Mouse (Mus musculus): ENCODE results near the gene Hhat.

Gene Hhat

DNA sequence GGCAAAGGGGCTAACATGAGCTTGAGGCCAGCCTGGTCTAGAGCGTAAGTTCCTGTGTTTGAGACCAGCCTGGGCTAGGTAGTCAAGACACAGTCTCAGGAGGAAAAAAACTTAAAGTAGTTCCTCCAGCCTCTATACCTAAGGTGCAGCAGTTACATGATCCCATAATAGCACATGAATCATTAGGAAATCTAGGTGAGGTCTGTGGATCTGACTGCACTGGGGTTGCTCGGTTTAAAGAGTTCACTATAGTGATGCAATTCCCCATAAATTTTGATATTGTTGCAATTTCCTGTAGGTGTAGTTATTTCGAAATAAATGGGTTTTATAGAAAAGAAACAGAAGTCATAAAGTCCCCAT lies 26.2 kb downstream of the Hhat start:
- no peak for DNase-seq (ENCODE audit: low spot score in 2 of 2)

DNA sequence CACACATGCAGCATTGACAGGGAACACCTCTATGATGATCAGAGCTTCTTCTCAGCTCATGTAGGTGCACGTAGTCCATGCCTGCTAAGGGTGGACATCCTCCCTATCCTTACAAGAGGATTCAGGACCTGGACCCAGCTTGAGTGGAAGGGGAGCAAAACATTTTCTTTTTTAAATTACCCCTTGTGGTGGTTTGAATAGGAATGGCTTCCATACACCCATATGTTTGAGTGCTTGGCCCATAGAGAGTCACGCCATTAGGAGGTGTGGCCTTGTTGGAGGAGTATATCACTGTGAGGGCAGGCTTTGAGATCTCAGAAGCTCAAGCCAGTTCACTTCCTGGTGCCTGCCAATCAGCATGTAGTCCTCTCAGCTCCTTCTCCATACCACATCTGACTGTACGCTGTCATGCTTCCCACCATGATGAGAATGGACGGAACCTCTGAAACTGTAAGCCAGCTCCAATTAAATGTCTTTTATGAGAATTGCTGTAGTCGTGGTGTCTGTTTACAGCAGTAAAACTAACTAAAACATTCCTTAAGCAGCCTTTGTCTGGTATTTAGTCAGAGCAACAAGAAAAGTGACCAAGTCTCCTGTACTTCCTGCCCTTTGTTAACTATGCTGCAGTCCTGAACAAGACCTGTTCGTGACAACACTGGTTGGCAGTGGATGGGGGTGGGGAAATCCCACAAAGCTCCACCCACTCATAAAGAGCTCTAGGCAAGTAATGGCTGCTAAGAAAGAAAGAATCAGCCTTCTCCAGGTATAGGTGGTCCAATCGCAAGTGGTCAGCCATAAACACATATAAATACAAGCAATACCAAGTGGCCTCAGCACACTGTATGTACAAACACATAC lies 28.4 kb downstream of the Hhat start:
- DNase-seq (ENCODE audit: low spot score in 2 of 2), result no peak

DNA sequence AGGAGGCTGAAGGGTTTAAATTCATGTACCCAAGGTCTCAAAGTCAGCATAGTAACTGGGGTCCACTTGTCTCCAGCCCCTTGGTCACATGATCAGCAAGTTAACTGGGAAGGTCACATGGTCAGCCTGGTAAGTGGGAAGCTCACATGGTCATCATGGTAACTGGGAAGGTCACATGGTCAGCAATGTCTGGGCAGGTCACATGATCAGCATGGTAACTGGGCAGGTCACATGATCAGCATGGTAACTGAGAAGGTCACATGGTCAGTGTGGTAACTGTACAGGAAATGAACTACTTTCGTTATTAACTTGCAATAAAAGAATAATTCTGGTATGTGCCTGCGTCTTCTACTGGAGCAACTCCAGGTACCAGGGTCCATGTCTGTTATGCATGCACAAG lies 29.1 kb downstream of the Hhat start:
- no peak for DNase-seq (ENCODE audit: low spot score in 2 of 2)

DNA sequence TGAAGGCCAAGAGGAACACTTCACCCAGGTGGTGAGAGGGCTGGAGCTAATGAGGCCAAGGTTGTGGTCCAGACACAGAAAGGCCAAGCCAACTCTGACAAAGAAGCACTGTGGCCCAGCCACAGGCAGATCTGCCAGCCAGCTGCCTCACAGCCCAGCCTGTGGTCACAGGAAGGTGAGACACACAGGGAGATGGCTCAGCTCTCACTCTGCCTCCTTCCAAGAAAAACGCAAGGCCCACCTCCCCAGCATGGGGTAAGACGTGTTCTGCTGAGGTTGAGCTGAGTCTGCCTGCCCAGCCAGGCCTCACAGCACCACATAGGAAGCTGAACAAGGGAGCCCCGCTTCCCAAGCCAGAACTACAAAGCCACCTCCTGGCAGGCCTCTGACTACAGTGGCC lies 34.5 kb downstream of the Hhat start:
- no peak for DNase-seq (ENCODE audit: low spot score in 2 of 2)

DNA sequence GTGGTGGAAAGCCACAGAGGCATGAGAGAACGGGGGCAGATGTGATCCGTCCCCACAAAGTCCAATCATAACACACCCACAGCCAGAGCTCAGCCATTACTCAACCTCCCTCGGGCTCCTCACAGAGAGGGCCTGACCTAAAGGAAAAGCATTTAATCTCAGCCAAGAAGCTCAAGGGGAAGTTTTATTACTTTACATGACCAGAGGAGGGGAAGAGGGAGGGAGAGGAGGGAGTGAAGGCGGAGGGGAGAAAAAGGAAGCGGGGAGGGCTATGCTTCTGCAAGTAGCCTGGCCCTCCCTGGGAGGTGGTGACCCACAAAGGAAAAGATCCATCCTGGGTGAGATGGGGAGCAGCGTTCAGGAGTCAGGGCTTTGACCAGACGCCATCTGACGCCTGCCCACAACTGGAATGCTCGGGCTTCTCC lies 35.0 kb downstream of the Hhat start:
- DNase-seq (ENCODE audit: low spot score in 2 of 2), result no peak

DNA sequence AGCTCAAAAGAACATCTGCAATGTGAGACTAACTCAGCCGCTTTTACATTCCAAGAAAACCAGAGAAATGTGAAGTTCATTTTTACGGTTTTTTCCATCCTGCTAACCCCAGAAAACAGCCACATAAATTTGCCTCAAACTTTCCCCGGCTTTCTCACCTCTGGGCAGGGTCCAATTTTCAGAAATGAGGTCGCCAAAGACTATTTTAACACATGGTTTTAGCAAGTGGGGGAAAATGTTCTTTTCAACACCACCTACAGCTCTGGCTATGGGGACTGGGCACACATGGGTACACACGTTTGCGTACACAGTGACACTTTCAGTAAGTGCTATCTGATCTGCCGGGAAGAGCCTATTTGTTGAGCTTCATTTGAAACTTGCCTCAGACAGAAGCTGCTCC lies 40.5 kb downstream of the Hhat start:
- no peak for DNase-seq (ENCODE audit: low spot score in 2 of 2)

DNA sequence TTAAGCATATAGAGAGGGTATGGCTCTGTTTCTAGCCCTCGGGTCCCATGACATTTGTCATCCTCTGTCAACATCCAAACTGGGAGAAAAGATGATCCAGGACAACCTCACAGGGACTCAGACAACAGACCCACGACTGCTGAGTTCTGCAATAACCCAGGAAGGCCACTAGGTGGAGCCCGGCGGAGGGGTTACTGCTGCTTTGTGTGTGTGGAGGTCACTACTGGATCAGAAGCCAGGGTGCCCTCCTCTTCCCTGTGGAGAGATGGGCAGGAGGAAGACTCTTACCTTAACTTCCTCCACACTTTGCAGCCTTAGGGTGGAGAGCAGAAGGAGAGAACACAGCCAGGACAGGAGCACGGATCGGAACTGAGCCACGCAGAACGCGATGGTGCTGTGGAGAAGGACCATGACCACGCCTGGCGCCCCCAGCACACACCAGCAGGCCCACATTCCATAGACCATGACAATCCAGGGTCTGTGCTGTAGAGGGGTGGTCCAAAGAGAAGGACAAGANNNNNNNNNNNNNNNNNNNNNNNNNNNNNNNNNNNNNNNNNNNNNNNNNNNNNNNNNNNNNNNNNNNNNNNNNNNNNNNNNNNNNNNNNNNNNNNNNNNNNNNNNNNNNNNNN lies 43.9 kb downstream of the Hhat start:
- DNase-seq (ENCODE audit: low spot score in 2 of 2), result peak in 1 of 2 experiments; percentile 54

DNA sequence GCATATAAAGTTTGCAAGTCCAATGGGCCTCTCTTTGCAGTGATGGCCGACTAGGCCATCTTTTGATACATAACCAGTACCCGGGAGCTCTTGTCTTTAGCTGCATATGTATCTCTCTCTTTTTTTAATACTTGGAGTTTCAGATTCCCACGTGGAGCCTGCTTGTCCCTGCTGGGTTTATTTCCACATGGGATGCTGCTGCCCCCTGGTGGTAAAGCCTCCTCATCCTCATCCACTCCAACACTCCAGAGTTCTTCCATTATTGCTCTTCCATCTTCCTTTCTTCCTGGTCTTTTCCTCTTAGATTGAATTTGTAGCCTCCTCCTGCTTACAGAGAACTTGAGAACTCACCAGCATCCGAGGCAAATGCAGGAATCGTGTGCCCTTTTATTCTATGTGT lies 48.9 kb downstream of the Hhat start:
- peak in 1 of 2 experiments; percentile 58 for DNase-seq (ENCODE audit: low spot score in 2 of 2)

DNA sequence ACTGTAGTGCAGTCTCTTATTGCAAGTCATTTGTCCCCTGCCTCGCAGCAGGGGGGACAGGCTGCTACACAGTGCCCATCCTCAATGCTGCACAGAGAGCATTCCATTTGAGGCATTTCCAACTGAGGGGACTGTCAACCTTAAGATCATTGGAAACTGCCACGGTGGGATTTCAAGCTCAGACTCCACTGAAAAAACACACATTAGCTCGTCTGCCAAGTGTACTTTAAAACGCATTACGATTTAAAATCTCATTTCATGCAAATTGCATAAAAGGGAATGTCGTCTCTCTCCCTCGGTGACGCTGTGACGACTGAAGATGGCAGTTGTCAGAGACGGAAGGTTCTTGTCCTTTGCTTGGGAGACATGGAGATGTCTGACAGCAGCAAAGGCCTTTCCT lies 50.9 kb downstream of the Hhat start:
- no peak for DNase-seq (ENCODE audit: low spot score in 2 of 2)

DNA sequence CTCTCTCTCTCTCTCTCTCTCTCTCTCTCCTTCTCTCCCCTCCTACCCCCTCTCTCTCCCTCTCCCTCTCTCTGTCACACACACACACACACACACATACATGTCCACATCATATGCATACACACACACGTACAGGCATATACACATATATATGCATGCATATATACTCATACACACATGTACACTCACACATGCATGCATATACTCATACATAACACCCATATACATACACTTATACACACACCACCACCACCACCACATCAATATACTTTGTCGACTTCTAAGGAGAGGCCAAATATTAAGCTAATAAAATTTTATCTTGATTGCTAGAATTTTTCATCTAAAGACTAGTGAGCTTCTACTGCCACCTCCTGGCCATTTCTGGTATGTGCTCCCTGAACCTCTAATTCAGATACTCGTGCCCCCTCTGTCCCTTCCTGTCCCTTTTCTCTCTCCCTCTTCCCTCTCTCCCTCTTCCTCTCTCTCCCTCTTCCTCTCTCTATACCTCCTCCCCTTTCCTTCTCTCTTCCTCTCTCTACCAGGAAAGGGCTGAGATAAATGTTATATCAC lies 59.2 kb downstream of the Hhat start:
- DNase-seq (ENCODE audit: low spot score in 2 of 2), result peak in 1 of 2 experiments; percentile 59

DNA sequence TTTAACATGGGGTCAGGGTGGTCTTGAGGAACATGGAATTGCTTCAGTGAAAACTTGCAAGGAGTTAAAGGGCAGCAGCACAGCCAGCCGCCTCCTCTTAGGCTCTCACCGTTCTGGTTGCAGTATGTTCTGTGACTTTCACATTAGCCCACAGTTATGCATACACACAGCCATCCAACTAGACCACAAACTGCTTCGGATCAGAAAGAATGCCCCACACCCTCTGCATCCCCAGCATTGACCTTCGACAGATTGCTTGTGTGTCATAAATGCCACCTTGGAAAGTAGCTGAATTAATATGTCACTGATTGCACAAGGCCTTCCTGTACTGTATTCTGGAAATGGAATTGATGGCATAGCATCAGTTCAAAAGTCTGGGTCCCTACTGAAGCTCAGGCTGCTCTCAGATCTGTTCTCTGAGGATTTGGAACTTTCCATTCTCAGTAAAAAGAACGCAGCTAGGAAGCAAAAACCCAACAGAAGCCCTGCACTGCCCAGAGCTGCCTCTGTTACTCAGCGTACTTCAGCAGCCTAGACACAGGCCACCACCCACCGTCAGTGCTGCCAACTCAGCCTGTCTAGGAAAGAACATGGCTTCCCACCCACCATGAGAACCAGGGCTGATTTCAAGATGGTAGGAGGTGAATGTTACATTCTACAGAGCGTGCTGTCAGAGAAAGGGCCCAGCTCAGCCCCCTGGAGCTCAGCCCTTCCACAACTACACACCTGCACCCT lies 70.5 kb downstream of the Hhat start:
- no peak for DNase-seq (ENCODE audit: low spot score in 2 of 2)

DNA sequence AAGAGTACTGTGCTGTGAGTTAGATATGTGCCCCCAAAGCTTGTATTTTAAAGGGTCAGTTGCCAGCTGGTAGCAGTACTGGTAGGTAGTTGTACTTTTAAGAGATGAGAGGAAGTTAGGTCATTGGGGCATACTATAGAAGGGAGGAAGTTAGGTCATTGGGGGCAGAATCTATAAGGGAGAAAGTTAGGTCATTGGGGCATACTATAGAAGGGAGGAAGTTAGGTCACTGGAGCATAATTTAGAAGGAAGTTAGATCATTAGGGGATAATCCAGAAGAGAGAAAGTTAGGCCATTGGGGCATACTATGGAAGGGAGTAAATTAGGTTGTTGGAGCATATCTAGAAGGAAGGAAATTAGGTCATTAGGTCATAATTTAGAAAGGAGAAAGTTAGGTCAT lies 71.9 kb downstream of the Hhat start:
- no peak for DNase-seq (ENCODE audit: low spot score in 2 of 2)

DNA sequence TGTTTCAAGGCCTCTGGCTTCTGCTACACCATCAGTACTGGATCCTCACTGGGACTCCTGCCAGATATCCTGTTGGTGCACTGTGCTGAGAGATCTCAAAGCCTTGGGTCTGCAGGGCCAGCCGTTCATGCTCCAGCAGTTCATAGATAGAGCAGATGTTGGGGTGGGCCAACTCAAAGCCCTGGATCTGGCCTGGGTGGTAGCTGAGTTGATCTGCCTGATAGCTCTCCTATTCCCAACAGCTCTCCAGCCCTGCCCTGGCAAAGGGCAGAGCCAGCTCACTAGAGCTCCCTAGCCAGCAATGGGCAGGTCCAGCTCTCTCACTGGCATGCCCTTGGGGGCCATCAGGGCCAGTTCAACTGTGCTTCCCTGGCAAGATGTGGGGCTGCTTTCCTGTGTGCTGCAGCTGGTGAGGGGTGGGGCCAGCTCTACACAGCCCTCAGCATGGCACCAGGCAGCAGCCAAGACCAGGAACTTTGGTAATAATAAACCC lies 74.6 kb downstream of the Hhat start:
- no peak for DNase-seq (ENCODE audit: low spot score in 2 of 2)

DNA sequence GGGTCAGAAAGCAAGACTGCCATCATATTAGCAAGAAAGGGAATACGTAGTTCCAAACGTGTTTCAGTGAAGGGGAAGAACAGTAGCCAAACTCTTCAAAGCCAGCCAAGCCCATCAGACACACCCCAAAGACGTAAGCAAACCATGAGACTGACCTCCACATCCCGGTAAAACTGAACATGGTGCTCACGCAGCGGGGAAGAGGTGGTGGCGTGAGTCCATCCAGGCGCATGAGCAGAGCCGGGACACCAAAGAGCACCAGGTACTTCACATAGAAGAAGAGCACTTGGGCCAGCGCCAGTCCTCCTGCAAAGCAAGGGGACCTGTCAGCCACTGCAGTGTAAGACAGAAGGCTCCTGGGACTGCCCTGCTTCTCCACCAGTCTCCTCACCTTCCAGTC lies 77.4 kb downstream of the Hhat start:
- DNase-seq (ENCODE audit: low spot score in 2 of 2), result no peak

DNA sequence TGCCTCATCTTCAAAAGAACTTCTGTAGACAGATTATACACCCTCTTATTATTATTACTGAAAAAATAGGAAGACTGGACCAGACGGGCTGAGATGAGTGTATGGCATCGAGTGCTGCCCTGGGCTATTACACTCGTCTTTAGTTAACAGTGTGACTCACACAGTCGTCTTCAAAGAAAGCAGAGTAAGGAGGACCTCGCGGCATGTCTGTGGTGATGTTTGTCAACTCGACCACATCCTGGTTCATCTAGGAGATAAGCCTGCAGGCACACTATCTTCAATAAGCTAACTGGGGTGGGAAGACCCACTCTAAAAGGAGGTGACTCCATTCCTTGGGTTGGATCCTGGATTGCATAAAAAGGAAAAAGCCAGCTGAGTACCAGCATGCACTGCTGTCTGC lies 78.0 kb downstream of the Hhat start:
- no peak for DNase-seq (ENCODE audit: low spot score in 2 of 2)

DNA sequence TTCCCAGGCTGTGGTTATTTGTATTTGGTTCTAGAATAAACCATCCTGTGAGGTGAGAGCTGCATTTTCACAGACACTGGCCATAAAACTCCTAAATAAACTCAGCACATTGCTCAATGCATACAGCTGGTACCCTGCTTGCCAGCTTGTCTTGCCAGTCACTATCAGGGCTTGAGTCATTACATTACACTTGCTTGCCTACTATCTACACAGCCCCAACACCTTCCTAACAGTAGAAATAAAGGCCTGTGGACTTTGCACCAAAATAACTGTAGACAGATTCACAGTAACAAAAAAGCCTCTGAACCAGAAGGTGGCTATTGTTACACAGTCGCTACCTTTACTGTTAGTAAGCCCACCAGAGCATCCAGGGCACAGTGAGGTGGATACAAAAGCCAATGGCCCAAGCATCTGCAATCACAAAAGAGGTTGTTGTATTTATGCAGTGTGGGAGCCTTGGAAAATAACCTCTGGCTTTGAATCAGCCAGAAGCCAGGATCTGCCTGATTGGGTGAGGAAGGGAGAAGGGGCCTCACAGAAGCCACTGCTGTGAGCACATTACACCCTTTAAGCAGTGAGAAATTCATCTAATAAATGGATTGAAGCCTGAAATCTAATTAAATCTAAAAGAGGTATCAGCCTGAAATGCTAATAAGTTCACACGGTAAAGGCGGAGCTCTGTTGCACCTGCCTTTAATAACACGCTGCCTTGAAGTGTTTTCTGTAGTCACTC lies 88.6 kb downstream of the Hhat start:
- no peak for DNase-seq (ENCODE audit: low spot score in 2 of 2)

DNA sequence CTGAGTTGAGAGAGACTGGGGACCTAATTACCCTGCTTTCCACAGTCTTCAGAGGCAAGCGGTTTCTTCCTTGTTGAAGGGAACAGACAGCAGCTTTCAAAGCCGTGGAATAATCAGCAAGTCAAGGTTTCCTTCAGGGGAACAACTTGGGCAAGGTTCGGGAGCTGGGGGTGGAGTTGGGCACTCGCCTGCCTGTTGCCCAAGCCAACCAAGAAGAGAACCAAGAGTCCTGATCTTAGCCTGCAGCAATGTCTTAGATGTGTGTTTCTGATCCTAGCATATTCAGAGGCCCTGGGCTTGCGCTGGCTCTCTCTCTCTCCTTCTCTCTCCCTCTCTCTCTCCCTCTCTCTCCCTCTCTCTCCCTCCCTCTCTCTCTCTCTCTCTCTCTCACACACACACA lies 93.8 kb downstream of the Hhat start:
- DNase-seq (ENCODE audit: low spot score in 2 of 2), result no peak

DNA sequence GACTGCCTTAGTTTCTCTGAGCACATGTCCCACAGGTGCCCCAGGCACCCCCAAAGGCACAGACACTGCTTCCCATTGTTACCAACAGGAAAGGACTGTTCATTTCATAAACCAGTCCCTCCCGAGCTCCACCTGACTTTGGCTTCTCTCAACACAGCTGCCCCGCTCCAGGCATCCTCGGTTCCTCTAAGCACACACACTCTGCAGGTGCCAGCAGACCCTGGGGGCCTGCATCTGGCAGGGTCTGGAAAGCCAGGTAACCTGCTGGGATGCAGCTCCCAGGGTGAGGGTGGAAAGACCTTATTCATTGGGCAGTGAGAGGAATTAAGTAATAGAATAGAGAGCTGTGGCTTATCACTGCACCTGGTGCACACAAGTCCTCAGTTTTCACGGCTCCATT lies 107.4 kb downstream of the Hhat start:
- DNase-seq (ENCODE audit: low spot score in 2 of 2), result no peak

DNA sequence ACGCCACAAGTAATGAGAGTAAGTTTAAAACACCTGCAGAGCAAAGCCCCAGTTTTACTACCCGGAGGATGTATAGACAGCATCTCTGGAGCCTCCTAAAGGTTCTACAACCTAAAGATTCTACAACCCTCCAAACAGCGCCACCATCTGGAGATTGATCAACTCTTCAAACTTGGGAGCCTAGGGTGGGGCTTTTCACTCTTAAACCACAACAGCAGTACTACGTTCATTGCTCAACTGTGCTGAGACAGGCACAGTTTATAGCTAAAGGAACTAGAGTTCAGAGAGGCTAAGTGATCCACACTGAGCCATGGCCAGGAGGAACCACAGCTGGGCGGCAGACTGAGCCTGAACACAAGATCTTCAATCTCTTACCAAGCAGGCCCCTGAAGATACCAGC lies 107.9 kb downstream of the Hhat start:
- DNase-seq (ENCODE audit: low spot score in 2 of 2), result no peak

DNA sequence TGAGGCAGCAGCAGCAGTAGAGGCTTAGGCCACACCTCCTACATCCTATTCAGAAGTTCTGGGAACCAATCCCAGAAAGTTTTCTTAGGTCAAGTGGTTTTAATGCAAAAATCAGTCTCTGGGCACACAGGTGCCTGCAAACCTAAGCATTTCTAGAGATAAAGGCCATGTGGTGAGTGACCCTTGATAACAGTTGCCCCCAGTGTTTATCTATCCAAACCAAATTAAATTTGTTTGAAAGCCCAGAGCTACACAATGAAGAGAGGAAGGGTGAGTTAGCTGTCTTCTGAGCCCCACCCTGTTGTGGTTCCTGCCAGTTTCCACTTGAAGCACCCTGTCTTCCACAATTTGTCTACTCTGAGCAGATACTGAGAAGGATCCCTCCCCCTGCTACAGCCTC lies 109.4 kb downstream of the Hhat start:
- no peak for DNase-seq (ENCODE audit: low spot score in 2 of 2)

DNA sequence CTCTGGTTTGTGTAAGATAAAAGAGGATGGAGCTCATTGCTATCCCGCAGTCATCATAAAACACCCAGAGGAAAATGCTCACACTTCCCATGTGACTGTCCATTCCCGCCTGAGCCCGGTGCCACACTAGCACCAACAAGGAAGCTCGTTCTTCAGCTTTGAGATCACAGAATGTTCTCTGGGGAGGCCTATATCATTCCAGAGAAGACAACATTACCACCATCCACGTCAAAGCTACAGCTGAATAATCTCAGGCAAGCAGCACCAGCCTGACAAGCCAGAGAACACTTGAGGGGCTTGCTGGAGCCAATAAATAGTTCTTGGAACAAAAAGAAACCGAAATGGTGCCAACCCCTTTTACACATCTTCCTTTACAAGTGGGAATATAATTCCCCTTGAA lies 113.6 kb downstream of the Hhat start:
- DNase-seq (ENCODE audit: low spot score in 2 of 2), result no peak
